Mouse (Mus musculus): ENCODE results near the gene Mymk. TPM values are rescaled to one million over a fixed set of nuclear protein-coding genes. Genes with fewer than 3 reads are reported as not detected.

Gene Mymk
- polyA plus RNA-seq, 1 experiment = 1,410 TPM

DNA sequence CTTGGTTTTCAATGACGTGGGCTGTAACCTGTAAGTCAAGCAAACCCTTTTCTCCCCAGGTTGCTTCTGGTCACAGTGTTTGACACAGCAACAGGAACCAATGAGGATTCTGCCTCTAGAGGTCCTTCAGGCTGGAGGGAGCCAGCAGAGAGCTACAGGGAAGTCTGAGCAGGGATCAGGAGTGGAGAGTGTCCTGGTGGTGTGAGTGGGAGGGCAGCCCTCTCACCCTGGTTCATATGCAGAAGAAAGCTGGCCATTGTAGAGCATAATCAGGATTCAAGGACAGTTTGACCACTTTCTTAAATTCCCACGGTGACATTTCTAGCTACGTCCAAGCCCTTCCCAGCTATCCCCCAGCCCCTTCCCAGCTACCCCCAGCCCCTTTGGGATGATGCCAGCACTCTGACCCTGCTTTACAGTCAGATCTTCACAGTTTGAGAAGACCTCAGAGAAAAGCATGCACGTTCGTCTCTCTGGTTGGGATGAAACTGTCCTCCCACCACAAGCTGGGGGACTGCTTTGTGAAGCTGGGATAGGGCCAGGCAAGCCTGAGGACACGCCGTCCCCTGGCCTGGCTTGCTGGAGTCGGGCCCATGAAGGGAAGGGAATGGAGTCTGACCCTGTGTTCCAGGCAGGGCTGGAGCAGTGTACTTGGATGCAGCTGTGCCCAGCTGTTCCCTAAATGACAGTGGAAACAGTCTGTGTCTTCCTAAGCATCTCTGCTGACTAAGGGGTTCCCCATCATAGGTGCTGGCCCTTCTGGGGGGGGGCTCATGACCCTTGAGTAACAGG, 25.8 kb downstream of the Mymk start:
- Histone ChIP-seq H3K4me2 (ENCODE audit: low read depth) (no peak overlapping the region), H3K36me3 (ENCODE audit: control insufficient read depth, insufficient read depth) (no peaks in the 10 kb centered on the region), H3K4me3 (no peak overlapping the region), H3K27me3 (ENCODE audit: control insufficient read depth, insufficient read depth, insufficient read length) (peaks cover 65% of the 10 kb centered on the region), H3K79me2 (ENCODE audit: control insufficient read depth, insufficient read depth) (no peaks in the 10 kb centered on the region), H3ac (ENCODE audit: control insufficient read depth, insufficient read length) (no peak overlapping the region)
- TF ChIP-seq CEBPB (IDR thresholded peaks at IDR 0.05; ENCODE audit: insufficient read depth, poor library complexity, severe bottlenecking) (no peak), REST (IDR thresholded peaks at IDR 0.05; ENCODE audit: insufficient read depth, insufficient read length) (no peak), MYOG (IDR thresholded peaks at IDR 0.05; ENCODE audit: control insufficient read depth in 1 of 3, insufficient read depth in 1 of 3, insufficient read length in 2 of 3, low read depth in 2 of 3) (no peak), MAX (IDR thresholded peaks at IDR 0.05; ENCODE audit: low read depth) (no peak), TCF12 (IDR thresholded peaks at IDR 0.05; ENCODE audit: insufficient read depth, poor library complexity, severe bottlenecking) (no peak), TCF3 (IDR thresholded peaks at IDR 0.05; ENCODE audit: insufficient read length, low read depth) (no peak), MYOD1 (IDR thresholded peaks at IDR 0.05; ENCODE audit: control insufficient read depth in 1 of 3, insufficient read length in 2 of 3, low read depth in 2 of 3) (no peak), USF1 (IDR thresholded peaks at IDR 0.05; ENCODE audit: low read depth) (no peak), E2F4 (IDR thresholded peaks at IDR 0.05; ENCODE audit: insufficient read depth) (no peak), SRF (IDR thresholded peaks at IDR 0.05; ENCODE audit: control insufficient read depth, insufficient read length, low read depth) (no peak), POLR2AphosphoS2 (IDR thresholded peaks at IDR 0.05; ENCODE audit: insufficient read length, low read depth) (no peak), POLR2A (IDR thresholded peaks at IDR 0.05; ENCODE audit: insufficient read length, low read depth) (no peak)

DNA sequence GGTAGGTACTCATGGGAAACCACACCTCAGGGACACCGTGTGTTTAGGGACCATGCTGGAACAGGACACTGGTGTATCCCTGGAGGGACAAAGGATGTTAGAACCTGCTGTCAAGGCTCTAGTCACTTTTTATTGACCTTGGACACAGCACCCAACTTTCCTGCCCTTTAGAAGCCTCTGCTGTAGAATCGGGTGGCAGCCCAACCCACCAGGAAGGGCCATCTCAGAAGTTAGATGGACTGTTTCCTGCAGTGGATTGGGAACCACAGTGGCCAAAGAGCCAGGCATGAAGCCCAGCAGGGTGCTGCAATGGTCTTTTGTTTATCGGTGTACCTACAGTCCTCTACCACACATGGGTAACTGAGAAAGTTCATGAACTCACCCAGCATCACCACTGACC, 27.3 kb downstream of the Mymk start:
- Histone ChIP-seq H3ac (ENCODE audit: control insufficient read depth, insufficient read length) (no peak overlapping the region), H3K79me2 (ENCODE audit: control insufficient read depth, insufficient read depth) (no peaks in the 10 kb centered on the region), H3K36me3 (ENCODE audit: control insufficient read depth, insufficient read depth) (no peaks in the 10 kb centered on the region), H3K4me2 (ENCODE audit: low read depth) (no peak overlapping the region), H3K4me3 (no peak overlapping the region), H3K27me3 (ENCODE audit: control insufficient read depth, insufficient read depth, insufficient read length) (peaks cover 76% of the 10 kb centered on the region)
- no peak for TF ChIP-seq CEBPB (IDR thresholded peaks at IDR 0.05; ENCODE audit: insufficient read depth, poor library complexity, severe bottlenecking)

DNA sequence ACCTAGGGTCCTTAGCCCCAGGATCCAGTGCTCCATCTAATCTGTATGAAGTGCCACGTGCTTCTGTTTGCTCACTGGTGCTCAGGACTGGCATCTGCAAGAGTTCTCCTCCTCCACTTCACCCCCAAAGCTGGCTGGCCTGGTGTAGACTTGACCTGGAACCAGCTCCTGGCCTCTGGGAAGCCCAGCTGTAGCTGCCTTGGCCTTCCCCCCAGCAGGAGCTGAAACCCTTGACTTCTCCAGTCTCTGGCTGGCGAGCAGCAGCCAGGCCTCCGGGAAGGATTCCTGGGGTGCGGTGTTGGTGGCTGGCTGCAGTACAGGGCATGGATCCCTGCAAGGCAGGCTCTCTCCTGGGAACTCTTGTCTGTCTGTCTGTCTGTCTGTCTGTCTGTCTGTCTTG, 27.8 kb downstream of the Mymk start:
- H3K27me3 ChIP-seq (ENCODE audit: control insufficient read depth, insufficient read depth, insufficient read length) = peaks cover 71% of the 10 kb centered on the region
- no peaks in the 10 kb centered on the region for H3K79me2 ChIP-seq (ENCODE audit: control insufficient read depth, insufficient read depth)

DNA sequence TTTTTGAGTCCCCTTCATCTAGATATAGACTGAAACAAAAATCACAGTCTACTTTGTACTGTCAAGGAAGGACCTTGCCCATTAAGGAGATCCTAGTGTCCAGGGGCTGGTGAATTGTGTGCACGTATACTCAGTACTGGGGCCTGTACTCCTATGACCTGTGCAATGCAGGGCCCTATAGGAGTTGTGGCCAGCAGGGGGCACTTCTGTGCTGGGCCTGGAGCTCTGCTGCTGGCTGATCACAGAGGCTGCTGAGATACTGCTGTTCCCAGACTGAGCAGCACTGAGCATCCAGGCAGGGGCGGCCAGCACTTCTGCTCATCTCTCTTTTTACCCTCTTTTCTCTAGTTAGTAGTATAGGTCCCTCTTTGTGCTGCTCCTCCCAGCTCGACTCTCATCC, 28.5 kb downstream of the Mymk start:
- Histone ChIP-seq H3K4me2 (ENCODE audit: low read depth) (no peak overlapping the region), H3K79me2 (ENCODE audit: control insufficient read depth, insufficient read depth) (no peaks in the 10 kb centered on the region), H3K27me3 (ENCODE audit: control insufficient read depth, insufficient read depth, insufficient read length) (peaks cover 66% of the 10 kb centered on the region), H3K4me3 (no peak overlapping the region), H3ac (ENCODE audit: control insufficient read depth, insufficient read length) (no peak overlapping the region), H3K36me3 (ENCODE audit: control insufficient read depth, insufficient read depth) (no peaks in the 10 kb centered on the region)
- no peak for TF ChIP-seq CEBPB (IDR thresholded peaks at IDR 0.05; ENCODE audit: insufficient read depth, poor library complexity, severe bottlenecking)
- no peak for TF ChIP-seq POLR2A (IDR thresholded peaks at IDR 0.05; ENCODE audit: insufficient read length, low read depth)
- TF ChIP-seq REST (IDR thresholded peaks at IDR 0.05; ENCODE audit: insufficient read depth, insufficient read length) = no peak
- TF ChIP-seq E2F4 (IDR thresholded peaks at IDR 0.05; ENCODE audit: insufficient read depth) = no peak
- TF ChIP-seq MYOG (IDR thresholded peaks at IDR 0.05; ENCODE audit: control insufficient read depth in 1 of 3, insufficient read depth in 1 of 3, insufficient read length in 2 of 3, low read depth in 2 of 3) = no peak
- TF ChIP-seq SRF (IDR thresholded peaks at IDR 0.05; ENCODE audit: control insufficient read depth, insufficient read length, low read depth) = no peak
- no peak for TF ChIP-seq MAX (IDR thresholded peaks at IDR 0.05; ENCODE audit: low read depth)
- TF ChIP-seq POLR2AphosphoS2 (IDR thresholded peaks at IDR 0.05; ENCODE audit: insufficient read length, low read depth) = no peak
- no peak for TF ChIP-seq USF1 (IDR thresholded peaks at IDR 0.05; ENCODE audit: low read depth)
- no peak for TF ChIP-seq MYOD1 (IDR thresholded peaks at IDR 0.05; ENCODE audit: control insufficient read depth in 1 of 3, insufficient read length in 2 of 3, low read depth in 2 of 3)
- no peak for TF ChIP-seq TCF12 (IDR thresholded peaks at IDR 0.05; ENCODE audit: insufficient read depth, poor library complexity, severe bottlenecking)
- no peak for TF ChIP-seq TCF3 (IDR thresholded peaks at IDR 0.05; ENCODE audit: insufficient read length, low read depth)

More for the DNA sequence above, 27.8 kb downstream of the Mymk start:
- Histone ChIP-seq H3K4me3 (no peak overlapping the region), H3K36me3 (ENCODE audit: control insufficient read depth, insufficient read depth) (no peaks in the 10 kb centered on the region), H3ac (ENCODE audit: control insufficient read depth, insufficient read length) (no peak overlapping the region), H3K4me2 (ENCODE audit: low read depth) (no peak overlapping the region)
- TF ChIP-seq TCF12 (IDR thresholded peaks at IDR 0.05; ENCODE audit: insufficient read depth, poor library complexity, severe bottlenecking) (no peak), TCF3 (IDR thresholded peaks at IDR 0.05; ENCODE audit: insufficient read length, low read depth) (no peak), USF1 (IDR thresholded peaks at IDR 0.05; ENCODE audit: low read depth) (no peak), CEBPB (IDR thresholded peaks at IDR 0.05; ENCODE audit: insufficient read depth, poor library complexity, severe bottlenecking) (no peak), SRF (IDR thresholded peaks at IDR 0.05; ENCODE audit: control insufficient read depth, insufficient read length, low read depth) (no peak), POLR2AphosphoS2 (IDR thresholded peaks at IDR 0.05; ENCODE audit: insufficient read length, low read depth) (no peak), E2F4 (IDR thresholded peaks at IDR 0.05; ENCODE audit: insufficient read depth) (no peak), POLR2A (IDR thresholded peaks at IDR 0.05; ENCODE audit: insufficient read length, low read depth) (no peak), MYOD1 (IDR thresholded peaks at IDR 0.05; ENCODE audit: control insufficient read depth in 1 of 3, insufficient read length in 2 of 3, low read depth in 2 of 3) (no peak), MYOG (IDR thresholded peaks at IDR 0.05; ENCODE audit: control insufficient read depth in 1 of 3, insufficient read depth in 1 of 3, insufficient read length in 2 of 3, low read depth in 2 of 3) (no peak)
